ENCODE assay signal across 18 mouse cellular contexts in genomic region chr3:18713986-18714385, GRCm38 (mm10).
DNase-seq lines count a peak whose midpoint lies in the region; ATAC-seq and TF ChIP-seq lines count a peak whose summit lies in the region.
"Had no signal": no experiment of that assay in that cellular context is flagged by ENCODE, and none has a peak within 500 bp of the region (broad histone marks: within the 10 kb centered on the region; RNA-seq: fewer than 3 reads in every experiment).

No protein-coding gene starts in this region.

- DNase-seq in layer of hippocampus, adult 11-12 months (ENCODE audit: low spot score): peak; percentile 22
- no peak for DNase-seq in layer of hippocampus, postnatal 10 days (ENCODE audit: low spot score in 2 of 2)
- no peak for DNase-seq in neural tube, embryonic 10.5 days (ENCODE audit: extremely low spot score, low spot score)
- peak; percentile 49 for DNase-seq in forebrain, postnatal 0 days
- no peak for DNase-seq in left cerebral cortex, adult 11 months (ENCODE audit: low spot score)
- DNase-seq in kidney, adult 9 months: no peak
- DNase-seq: adrenal gland, adult 2 months; adrenal gland, postnatal 25 days; cerebellum, adult 11 months; cerebellum, adult 8-10 months; cerebellum, postnatal 25 days; gastrocnemius, postnatal 36 days; heart, adult 11 months; heart, postnatal 36 days had no signal

- no peak for TF ChIP-seq CTCF in forebrain, postnatal 0 days (IDR thresholded peaks at IDR 0.05; ENCODE audit: low read depth)

- no peaks in the 10 kb centered on the region for H3K36me3 ChIP-seq in neural tube, embryonic 13.5 days
- no peaks in the 10 kb centered on the region for H3K36me3 ChIP-seq in forebrain, postnatal 0 days (ENCODE audit: insufficient read depth)
- H3K36me3 ChIP-seq: embryonic facial prominence, embryonic 12.5 days; heart, embryonic 13.5 days; hindbrain, embryonic 15.5 days had no signal

- 54% methylated on average over 7 of the region's 7 CpGs for WGBS in neural tube, embryonic 13.5 days
- WGBS in forebrain, postnatal 0 days: 68% methylated on average over 7 of the region's 7 CpGs

- no peak overlapping the region for H3K9ac ChIP-seq in neural tube, embryonic 13.5 days
- H3K9ac ChIP-seq in forebrain, postnatal 0 days: no peak overlapping the region
- H3K9ac ChIP-seq: embryonic facial prominence, embryonic 12.5 days; heart, embryonic 13.5 days; hindbrain, embryonic 15.5 days had no signal

- no peaks in the 10 kb centered on the region for H3K9me3 ChIP-seq in neural tube, embryonic 13.5 days
- H3K9me3 ChIP-seq in forebrain, postnatal 0 days (ENCODE audit: low read length): no peaks in the 10 kb centered on the region
- H3K9me3 ChIP-seq: embryonic facial prominence, embryonic 12.5 days; heart, embryonic 13.5 days; hindbrain, embryonic 15.5 days had no signal

- no peak overlapping the region for H3K4me2 ChIP-seq in neural tube, embryonic 13.5 days
- H3K4me2 ChIP-seq in forebrain, postnatal 0 days (ENCODE audit: low read depth): no peak overlapping the region
- H3K4me2 ChIP-seq: embryonic facial prominence, embryonic 12.5 days; heart, embryonic 13.5 days; hindbrain, embryonic 15.5 days had no signal

- no peak overlapping the region for H3K4me3 ChIP-seq in neural tube, embryonic 13.5 days
- H3K4me3 ChIP-seq in forebrain, postnatal 0 days (ENCODE audit: low read depth, low read length): no peak overlapping the region
- H3K4me3 ChIP-seq: embryonic facial prominence, embryonic 12.5 days; heart, embryonic 13.5 days; hindbrain, embryonic 15.5 days had no signal

- ATAC-seq in neural tube, embryonic 13.5 days (ENCODE audit: low read depth): peak; percentile 77
- ATAC-seq in forebrain, postnatal 0 days: peak; percentile 25; the same call in 1 of the 2 replicates

- H3K27me3 ChIP-seq in neural tube, embryonic 13.5 days: no peaks in the 10 kb centered on the region
- no peaks in the 10 kb centered on the region for H3K27me3 ChIP-seq in forebrain, postnatal 0 days (ENCODE audit: insufficient read depth, low read length)
- H3K27me3 ChIP-seq: embryonic facial prominence, embryonic 12.5 days; heart, embryonic 13.5 days; hindbrain, embryonic 15.5 days had no signal

- H3K4me1 ChIP-seq in neural tube, embryonic 13.5 days (replicated peaks): 0 out of 2 replicates have a peak, but pooled peaks cover 3% of the 10 kb centered on the region
- no peaks in the 10 kb centered on the region for H3K4me1 ChIP-seq in forebrain, postnatal 0 days (ENCODE audit: insufficient read depth)
- H3K4me1 ChIP-seq: embryonic facial prominence, embryonic 12.5 days; heart, embryonic 13.5 days; hindbrain, embryonic 15.5 days had no signal

- no peak overlapping the region for H3K27ac ChIP-seq in neural tube, embryonic 13.5 days (replicated peaks)
- H3K27ac ChIP-seq in forebrain, postnatal 0 days (ENCODE audit: low read depth, low read length): no peak overlapping the region
- H3K27ac ChIP-seq: embryonic facial prominence, embryonic 12.5 days; heart, embryonic 13.5 days; hindbrain, embryonic 15.5 days had no signal

Comparison
In these comparisons a context has a peak if more than half of its experiments do, and no peak if none do; other contexts are left out.
1. DNase-seq: peak in layer of hippocampus, adult 11-12 months (single experiment) and forebrain, postnatal 0 days (single experiment); none in layer of hippocampus, postnatal 10 days (0 of 2), neural tube, embryonic 10.5 days (single experiment), left cerebral cortex, adult 11 months (single experiment) and kidney, adult 9 months (single experiment).